Mouse (Mus musculus) midbrain, embryonic 11.5 days (tissue): Measurements from ENCODE around the gene Inpp4a. TPM values are rescaled to one million over a fixed set of nuclear protein-coding genes. Genes with fewer than 3 reads are reported as not detected.

ENCODE experiments used
- ATAC-seq: fragments of 200-750 bp; cut with Nextera tagmentation; 2 replicates; pipeline ENCODE4 v1.8.0; 2017; ENCODE audit warnings: moderate TSS enrichment, moderate library complexity; ENCODE audit not compliant: low FRiP score
- DNase-seq: peaks from one replicate; pipeline ENCODE4 v3.0.0; 2015; ENCODE audit warnings: low spot score; ENCODE audit errors: missing footprints
- H3K27ac ChIP-seq: fragments of 300-500 bp; sonication (generic); 2 replicates; pipeline ENCODE4 v1.5.1; 2014; ENCODE audit warnings: low read depth, low read length
- H3K27me3 ChIP-seq: fragments of 300-500 bp; sonication (generic); 2 replicates; pipeline ENCODE4 v1.6.1; 2014; ENCODE audit warnings: mild to moderate bottlenecking, low read length, moderate library complexity, mixed read lengths; ENCODE audit not compliant: control insufficient read depth, insufficient read depth
- H3K36me3 ChIP-seq: fragments of 300-500 bp; sonication (generic); 2 replicates; pipeline ENCODE4 v1.6.1; 2014; ENCODE audit warnings: mild to moderate bottlenecking, low read length, moderate library complexity, mixed read lengths; ENCODE audit not compliant: control insufficient read depth, insufficient read depth
- H3K4me1 ChIP-seq: fragments of 300-500 bp; sonication (generic); 2 replicates; pipeline ENCODE4 v1.6.1; 2014; ENCODE audit warnings: low read length; ENCODE audit not compliant: control insufficient read depth, insufficient read depth
- H3K4me2 ChIP-seq: fragments of 300-500 bp; sonication (generic); 2 replicates; pipeline ENCODE4 v1.6.1; 2014; ENCODE audit warnings: mild to moderate bottlenecking, moderate library complexity
- H3K4me3 ChIP-seq: fragments of 300-500 bp; sonication (generic); 2 replicates; pipeline ENCODE4 v1.5.1; 2014; ENCODE audit warnings: low read depth, low read length
- H3K9ac ChIP-seq: fragments of 300-500 bp; sonication (generic); 2 replicates; pipeline ENCODE4 v1.6.1; 2014; ENCODE audit warnings: low read length
- H3K9me3 ChIP-seq: fragments of 300-500 bp; sonication (generic); 2 replicates; pipeline ENCODE4 v1.6.1; 2016; ENCODE audit warnings: low read length; ENCODE audit not compliant: control insufficient read depth
- WGBS: fragments of 180-500 bp; shearing (Covaris S2); extraction: QIAGEN DNeasy Blood & Tissue Kit; methylation state at CpG from one replicate; pipeline ENCODE4 v1.1.7; 2014; 5-methylcytosine and 5-hydroxymethylcytosine counted together
- polyA plus RNA-seq: library from polyadenylated mRNA; unstranded; fragments of >200 nt; fragmentation: Nextera tagmentation; extraction: Ambion mirVana; gene quantifications from 2 replicates; pipeline ENCODE4 v1.2.1, GENCODE M21; 2014

Inpp4a gene
- polyA plus RNA-seq, 1 experiment from 2014 or later = 19.5 TPM

GRCm38 (mm10) chr1:37332756-37333155 lies 33.1 kb downstream of the Inpp4a start:
- Histone ChIP-seq H3K4me2 (no peak overlapping the region), H3K27ac (no peak overlapping the region), H3K4me3 (no peak overlapping the region), H3K9ac (no peak overlapping the region), H3K4me1 (no peaks in the 10 kb centered on the region), H3K27me3 (no peaks in the 10 kb centered on the region), H3K36me3 (no peaks in the 10 kb centered on the region), H3K9me3 (no peaks in the 10 kb centered on the region; the same call in 1 of the 2 replicates)
- DNase-seq (no peak), ATAC-seq (no peak)
- 90% methylated on average over 3 of the region's 3 CpGs for WGBS

- H3K4me2 ChIP-seq = no peak overlapping the region
- ATAC-seq (no peak), DNase-seq (no peak)
- H3K36me3 ChIP-seq = no peaks in the 10 kb centered on the region
- H3K9ac ChIP-seq = no peak overlapping the region
- no peaks in the 10 kb centered on the region; the same call in 1 of the 2 replicates for H3K9me3 ChIP-seq
- 88% methylated on average over 4 of the region's 4 CpGs for WGBS
- H3K27me3 ChIP-seq = no peaks in the 10 kb centered on the region
- no peaks in the 10 kb centered on the region for H3K4me1 ChIP-seq
- H3K27ac ChIP-seq = no peak overlapping the region
- H3K4me3 ChIP-seq = no peak overlapping the region
Observed at GRCm38 (mm10) chr1:37333741-37334440, 34.2 kb downstream of the Inpp4a start.

- Histone ChIP-seq H3K4me2 (no peak overlapping the region), H3K27me3 (no peaks in the 10 kb centered on the region), H3K36me3 (no peaks in the 10 kb centered on the region), H3K27ac (no peak overlapping the region), H3K9me3 (no peaks in the 10 kb centered on the region), H3K4me3 (no peak overlapping the region), H3K9ac (no peak overlapping the region), H3K4me1 (no peaks in the 10 kb centered on the region)
- no peak for ATAC-seq
- WGBS = 84% methylated on average over 2 of the region's 2 CpGs
- DNase-seq = no peak
Observed at GRCm38 (mm10) chr1:37336022-37336421, 36.4 kb downstream of the Inpp4a start.

- Histone ChIP-seq H3K4me3 (no peak overlapping the region), H3K4me2 (no peak overlapping the region), H3K27ac (no peak overlapping the region), H3K36me3 (no peaks in the 10 kb centered on the region), H3K9ac (no peak overlapping the region), H3K4me1 (no peaks in the 10 kb centered on the region), H3K9me3 (no peaks in the 10 kb centered on the region), H3K27me3 (no peaks in the 10 kb centered on the region)
- DNase-seq = no peak
- 69% methylated on average over 2 of the region's 2 CpGs for WGBS
- no peak for ATAC-seq
Observed at GRCm38 (mm10) chr1:37336794-37337193, 37.1 kb downstream of the Inpp4a start.

GRCm38 (mm10) chr1:37337273-37337672 lies 37.6 kb downstream of the Inpp4a start:
- DNase-seq (no peak), ATAC-seq (no peak)
- WGBS = 83% methylated on average over 9 of the region's 9 CpGs
- Histone ChIP-seq H3K4me1 (no peaks in the 10 kb centered on the region), H3K27me3 (no peaks in the 10 kb centered on the region), H3K9me3 (no peaks in the 10 kb centered on the region), H3K36me3 (no peaks in the 10 kb centered on the region), H3K4me3 (no peak overlapping the region), H3K27ac (no peak overlapping the region), H3K9ac (no peak overlapping the region), H3K4me2 (no peak overlapping the region)

GRCm38 (mm10) chr1:37339144-37339543 lies 39.5 kb downstream of the Inpp4a start:
- WGBS = 94% methylated on average over 8 of the region's 8 CpGs

GRCm38 (mm10) chr1:37341347-37341746 lies 41.7 kb downstream of the Inpp4a start:
- H3K4me2 ChIP-seq = no peak overlapping the region
- no peak overlapping the region for H3K27ac ChIP-seq
- no peaks in the 10 kb centered on the region for H3K4me1 ChIP-seq
- DNase-seq (no peak), ATAC-seq (no peak)
- no peaks in the 10 kb centered on the region for H3K27me3 ChIP-seq
- 87% methylated on average over 5 of the region's 5 CpGs for WGBS
- H3K9me3 ChIP-seq = no peaks in the 10 kb centered on the region
- H3K36me3 ChIP-seq = no peaks in the 10 kb centered on the region
- no peak overlapping the region for H3K4me3 ChIP-seq
- no peak overlapping the region for H3K9ac ChIP-seq

More at GRCm38 (mm10) chr1:37339144-37339543, 39.5 kb downstream of the Inpp4a start:
- H3K9ac ChIP-seq = no peak overlapping the region
- no peaks in the 10 kb centered on the region for H3K27me3 ChIP-seq
- H3K4me3 ChIP-seq = no peak overlapping the region
- DNase-seq = no peak
- H3K9me3 ChIP-seq = no peaks in the 10 kb centered on the region
- ATAC-seq = no peak
- no peak overlapping the region for H3K27ac ChIP-seq
- no peak overlapping the region for H3K4me2 ChIP-seq
- no peaks in the 10 kb centered on the region for H3K36me3 ChIP-seq
- H3K4me1 ChIP-seq = no peaks in the 10 kb centered on the region

- Histone ChIP-seq H3K4me2 (no peak overlapping the region), H3K4me1 (no peaks in the 10 kb centered on the region), H3K9ac (no peak overlapping the region), H3K4me3 (no peak overlapping the region), H3K27ac (no peak overlapping the region), H3K27me3 (no peaks in the 10 kb centered on the region), H3K9me3 (no peaks in the 10 kb centered on the region), H3K36me3 (no peaks in the 10 kb centered on the region)
- no peak for DNase-seq
- 83% methylated on average over 4 of the region's 4 CpGs for WGBS
- ATAC-seq = no peak
Observed at GRCm38 (mm10) chr1:37341914-37342313, 42.2 kb downstream of the Inpp4a start.

GRCm38 (mm10) chr1:37342524-37342923 lies 42.9 kb downstream of the Inpp4a start:
- WGBS = 95% methylated on average over 8 of the region's 8 CpGs
- DNase-seq = no peak
- no peaks in the 10 kb centered on the region for H3K9me3 ChIP-seq
- no peaks in the 10 kb centered on the region for H3K36me3 ChIP-seq
- H3K9ac ChIP-seq = no peak overlapping the region
- no peak overlapping the region for H3K27ac ChIP-seq
- H3K4me1 ChIP-seq = no peaks in the 10 kb centered on the region
- H3K27me3 ChIP-seq = no peaks in the 10 kb centered on the region
- ATAC-seq = no peak
- H3K4me2 ChIP-seq = no peak overlapping the region
- H3K4me3 ChIP-seq = no peak overlapping the region
